Mouse (Mus musculus): ENCODE data around the gene Hnrnpa2b1. TPM values are rescaled to one million over a fixed set of nuclear protein-coding genes. Genes with fewer than 3 reads are reported as not detected.

Hnrnpa2b1 gene
- total and polyA plus RNA-seq, 2 experiments from 2014 or later: 199 to 746 TPM

GRCm38 (mm10) chr6:51434270-51434669 lies 35.4 kb downstream of the Hnrnpa2b1 start:
- no peak for TF ChIP-seq CTCF (IDR thresholded peaks at IDR 0.05)

GRCm38 (mm10) chr6:51432535-51433397 lies 36.9 kb downstream of the Hnrnpa2b1 start, which contains the start of gene Nfe2l3:
Nfe2l3 (plus strand) TSS chr6:51432670.
- 1% methylated on average over 74 of the region's 74 CpGs for WGBS
- peaks cover 4% of the 10 kb centered on the region; the same call in 1 of the 2 replicates for H3K4me1 ChIP-seq (ENCODE audit: insufficient read depth, low read length)
- ATAC-seq (ENCODE audit: low FRiP score): peak; percentile 58
- H3K4me3 ChIP-seq (ENCODE audit: low read depth, low read length): peak within 1 kb of the TSS; percentile 64
- TF ChIP-seq CTCF (IDR thresholded peaks at IDR 0.05): no peak
- H3K4me2 ChIP-seq (ENCODE audit: low read depth, low read length, poor library complexity, severe bottlenecking): peak within 1 kb of the TSS; percentile 87
- no peaks in the 10 kb centered on the region for H3K27me3 ChIP-seq (ENCODE audit: insufficient read depth, low read length)
- no peaks in the 10 kb centered on the region for H3K36me3 ChIP-seq (ENCODE audit: insufficient read depth, low read length)
- peak; percentile 27 for DNase-seq (ENCODE audit: low spot score)
- no peaks in the 10 kb centered on the region for H3K9me3 ChIP-seq (ENCODE audit: low read length)
- peak within 1 kb of the TSS; percentile 68 for H3K9ac ChIP-seq (replicated peaks; ENCODE audit: low read length, poor library complexity, severe bottlenecking)
- no peak within 1 kb of the TSS for H3K27ac ChIP-seq (ENCODE audit: low read depth, low read length)

More at GRCm38 (mm10) chr6:51434270-51434669, 35.4 kb downstream of the Hnrnpa2b1 start:
- no peak overlapping the region for H3K27ac ChIP-seq (ENCODE audit: low read depth, low read length)
- DNase-seq (ENCODE audit: low spot score) (no peak), ATAC-seq (ENCODE audit: low FRiP score) (no peak)
- peaks cover 4% of the 10 kb centered on the region; the same call in 1 of the 2 replicates for H3K4me1 ChIP-seq (ENCODE audit: insufficient read depth, low read length)
- no peak overlapping the region for H3K9ac ChIP-seq (replicated peaks; ENCODE audit: low read length, poor library complexity, severe bottlenecking)
- H3K36me3 ChIP-seq (ENCODE audit: insufficient read depth, low read length): no peaks in the 10 kb centered on the region
- WGBS: 34% methylated on average over 7 of the region's 7 CpGs
- H3K4me3 ChIP-seq (ENCODE audit: low read depth, low read length): peak overlapping the region; percentile 64
- peak overlapping the region; percentile 87 for H3K4me2 ChIP-seq (ENCODE audit: low read depth, low read length, poor library complexity, severe bottlenecking)
- H3K27me3 ChIP-seq (ENCODE audit: insufficient read depth, low read length): no peaks in the 10 kb centered on the region
- H3K9me3 ChIP-seq (ENCODE audit: low read length): no peaks in the 10 kb centered on the region

GRCm38 (mm10) chr6:51424537-51424936 lies 45.2 kb downstream of the Hnrnpa2b1 start:
- Histone ChIP-seq H3K9me3 (ENCODE audit: low read length) (no peaks in the 10 kb centered on the region), H3K4me1 (ENCODE audit: insufficient read depth, low read length) (no peaks in the 10 kb centered on the region), H3K4me3 (ENCODE audit: low read depth, low read length) (no peak overlapping the region), H3K9ac (replicated peaks; ENCODE audit: low read length, poor library complexity, severe bottlenecking) (no peak overlapping the region), H3K36me3 (ENCODE audit: insufficient read depth, low read length) (no peaks in the 10 kb centered on the region), H3K4me2 (ENCODE audit: low read depth, low read length, poor library complexity, severe bottlenecking) (no peak overlapping the region), H3K27ac (ENCODE audit: low read depth, low read length) (no peak overlapping the region), H3K27me3 (ENCODE audit: insufficient read depth, low read length) (no peaks in the 10 kb centered on the region)
- 95% methylated on average over 2 of the region's 2 CpGs for WGBS
- ATAC-seq (ENCODE audit: low FRiP score) (no peak), DNase-seq (ENCODE audit: low spot score) (no peak)
- no peak for TF ChIP-seq CTCF (IDR thresholded peaks at IDR 0.05)

GRCm38 (mm10) chr6:51423466-51424122 lies 46.1 kb downstream of the Hnrnpa2b1 start:
- no peak for DNase-seq (ENCODE audit: low spot score)
- TF ChIP-seq CTCF (IDR thresholded peaks at IDR 0.05): no peak
- Histone ChIP-seq H3K27ac (ENCODE audit: low read depth, low read length) (no peak overlapping the region), H3K4me3 (ENCODE audit: low read depth, low read length) (no peak overlapping the region), H3K9ac (replicated peaks; ENCODE audit: low read length, poor library complexity, severe bottlenecking) (no peak overlapping the region), H3K4me2 (ENCODE audit: low read depth, low read length, poor library complexity, severe bottlenecking) (no peak overlapping the region), H3K27me3 (ENCODE audit: insufficient read depth, low read length) (no peaks in the 10 kb centered on the region), H3K4me1 (ENCODE audit: insufficient read depth, low read length) (no peaks in the 10 kb centered on the region), H3K9me3 (ENCODE audit: low read length) (no peaks in the 10 kb centered on the region), H3K36me3 (ENCODE audit: insufficient read depth, low read length) (no peaks in the 10 kb centered on the region)
- no peak for ATAC-seq (ENCODE audit: low FRiP score)
- 49% methylated on average over 11 of the region's 11 CpGs for WGBS

GRCm38 (mm10) chr6:51417306-51417936 lies 52.3 kb downstream of the Hnrnpa2b1 start:
- H3K9ac ChIP-seq (replicated peaks; ENCODE audit: low read length, poor library complexity, severe bottlenecking): no peak overlapping the region

More at GRCm38 (mm10) chr6:51417306-51417936, 52.3 kb downstream of the Hnrnpa2b1 start:
- Histone ChIP-seq H3K27ac (ENCODE audit: low read depth, low read length) (no peak overlapping the region), H3K27me3 (ENCODE audit: insufficient read depth, low read length) (no peaks in the 10 kb centered on the region), H3K36me3 (ENCODE audit: insufficient read depth, low read length) (no peaks in the 10 kb centered on the region), H3K9me3 (ENCODE audit: low read length) (no peaks in the 10 kb centered on the region), H3K4me1 (ENCODE audit: insufficient read depth, low read length) (no peaks in the 10 kb centered on the region), H3K4me2 (ENCODE audit: low read depth, low read length, poor library complexity, severe bottlenecking) (no peak overlapping the region), H3K4me3 (ENCODE audit: low read depth, low read length) (no peak overlapping the region)
- ATAC-seq (ENCODE audit: low FRiP score): no peak
- no peak for TF ChIP-seq CTCF (IDR thresholded peaks at IDR 0.05)
- no peak for DNase-seq (ENCODE audit: low spot score)
- WGBS: 95% methylated on average over 4 of the region's 4 CpGs

Measured in midbrain, postnatal 0 days (tissue).